ENCODE assay signal across 8 mouse cellular contexts in genomic region chr7:73391518-73392321, GRCm38 (mm10). TPM values are rescaled to one million over a fixed set of nuclear protein-coding genes. Genes with fewer than 3 reads are reported as not detected.
DNase-seq lines count a peak whose midpoint lies in the region; ATAC-seq and TF ChIP-seq lines count a peak whose summit lies in the region.

No protein-coding gene starts in this region.

- peak; percentile 53 to 66 for DNase-seq in layer of hippocampus, adult 2 months (ENCODE audit: low spot score in 2 of 2)
- no peak for DNase-seq in layer of hippocampus, adult 9-10 months (ENCODE audit: low spot score)
- DNase-seq in adrenal gland, postnatal 25 days, result peak; percentile 27
- peak; percentile 57 for DNase-seq in gastrocnemius, postnatal 10 days
- peak; percentile 52 for DNase-seq in lung, postnatal 14 days
- peak; percentile 40 for DNase-seq in stomach, postnatal 0 days (ENCODE audit: low spot score)
- DNase-seq in frontal cortex, postnatal 25 days (ENCODE audit: low spot score in 2 of 2), result no peak

- TF ChIP-seq EP300 in stomach, postnatal 0 days (optimal IDR thresholded peaks at IDR 0.05), result peak; percentile 29

- H3K27me3 ChIP-seq in intestine, embryonic 16.5 days (replicated peaks; ENCODE audit: control insufficient read depth, insufficient read depth, low read length), result peaks cover 6% of the 10 kb centered on the region; the same call in 1 of the 2 replicates
- no peaks in the 10 kb centered on the region for H3K27me3 ChIP-seq in stomach, postnatal 0 days (ENCODE audit: control insufficient read depth, insufficient read depth, low read length)

- TF ChIP-seq CTCF in layer of hippocampus, adult 2 months (conservative IDR thresholded peaks at IDR 0.05), result no peak
- no peak for TF ChIP-seq CTCF in stomach, postnatal 0 days (IDR thresholded peaks at IDR 0.05; ENCODE audit: low read depth)

- H3K4me2 ChIP-seq in intestine, embryonic 16.5 days (ENCODE audit: low read depth, low read length), result peak overlapping the region; percentile 87
- peak overlapping the region; percentile 91 for H3K4me2 ChIP-seq in stomach, postnatal 0 days (replicated peaks; ENCODE audit: low read depth)

- WGBS in intestine, embryonic 16.5 days, result under 1% methylated on average over 39 of the region's 39 CpGs
- under 1% methylated on average over 39 of the region's 39 CpGs for WGBS in stomach, postnatal 0 days

- H3K36me3 ChIP-seq in intestine, embryonic 16.5 days (ENCODE audit: control insufficient read depth, insufficient read depth, low read length), result no peaks in the 10 kb centered on the region
- peaks cover 4% of the 10 kb centered on the region for H3K36me3 ChIP-seq in stomach, postnatal 0 days (ENCODE audit: control insufficient read depth, insufficient read depth, low read length)

- ATAC-seq in intestine, embryonic 16.5 days, result no peak; the same call in 1 of the 2 replicates
- ATAC-seq in stomach, postnatal 0 days (ENCODE audit: low FRiP score, low TSS enrichment), result peak; percentile 13

- H3K4me1 ChIP-seq in intestine, embryonic 16.5 days (ENCODE audit: control insufficient read depth, insufficient read depth, low read length), result peaks cover 19% of the 10 kb centered on the region
- peaks cover 6% of the 10 kb centered on the region; the same call in 1 of the 2 replicates for H3K4me1 ChIP-seq in stomach, postnatal 0 days (replicated peaks; ENCODE audit: control insufficient read depth, insufficient read depth)

- H3K27ac ChIP-seq in layer of hippocampus, adult 2 months, result peak overlapping the region; percentile 93
- H3K27ac ChIP-seq in intestine, embryonic 16.5 days (ENCODE audit: low read length), result peak overlapping the region; percentile 69
- H3K27ac ChIP-seq in stomach, postnatal 0 days (replicated peaks), result peak overlapping the region; percentile 93

- peak overlapping the region; percentile 73 for H3K4me3 ChIP-seq in layer of hippocampus, adult 2 months
- peak overlapping the region; percentile 69 for H3K4me3 ChIP-seq in intestine, embryonic 16.5 days (ENCODE audit: low read length)
- H3K4me3 ChIP-seq in stomach, postnatal 0 days (ENCODE audit: low read depth, low read length), result peak overlapping the region; percentile 76

- H3K9me3 ChIP-seq in intestine, embryonic 16.5 days (ENCODE audit: control insufficient read depth, low read length), result no peaks in the 10 kb centered on the region
- no peaks in the 10 kb centered on the region for H3K9me3 ChIP-seq in stomach, postnatal 0 days (ENCODE audit: control insufficient read depth, low read length)

- H3K9ac ChIP-seq in intestine, embryonic 16.5 days (ENCODE audit: low read depth, low read length), result peak overlapping the region; percentile 81
- H3K9ac ChIP-seq in stomach, postnatal 0 days (ENCODE audit: low read length), result peak overlapping the region; percentile 85

RNA-seq across cellular contexts. Expression of gene Rgma, which starts 16.4 kb away (rescaled TPM):
- total RNA-seq in layer of hippocampus, adult 2 months (2021), result 10 to 100 TPM; 45.9 to 53.2 TPM
- total RNA-seq in adrenal gland, postnatal 25 days (2021), result 7.7 and 9.9 TPM in 2 replicates
- 10 to 100 TPM; 93.3 to 94.9 TPM for total RNA-seq in gastrocnemius, postnatal 10 days (2021)
- polyA plus RNA-seq in intestine, embryonic 16.5 days (2015; fragmentation: Nextera tagmentation; extraction: Ambion mirVana), result 5.3 and 5.8 TPM in 2 replicates
- 4.5 and 5.7 TPM in 2 replicates for polyA plus RNA-seq in stomach, postnatal 0 days (2015; fragmentation: Nextera tagmentation; extraction: Ambion mirVana)

Comparison
In these comparisons a context has a peak if more than half of its experiments do, and no peak if none do; other contexts are left out.
1. DNase-seq: peak in layer of hippocampus, adult 2 months (2 of 2), adrenal gland, postnatal 25 days (single experiment), gastrocnemius, postnatal 10 days (single experiment), lung, postnatal 14 days (single experiment) and stomach, postnatal 0 days (single experiment); none in layer of hippocampus, adult 9-10 months (single experiment) and frontal cortex, postnatal 25 days (0 of 2).
2. Peak in every context shown above with its lines, with median percentiles within 50 percentile points of each other: H3K27ac ChIP-seq and H3K4me3 ChIP-seq.